Mouse (Mus musculus) limb, embryonic 14.5 days (tissue): ENCODE data around the gene Znrf1. TPM values are rescaled to one million over a fixed set of nuclear protein-coding genes. Genes with fewer than 3 reads are reported as not detected.

ENCODE experiments used
- ATAC-seq: fragments of 200-750 bp; cut with Nextera tagmentation; 2 replicates; pipeline ENCODE4 v1.8.0; 2017; ENCODE audit warnings: low read depth, moderate number of reproducible peaks, moderate TSS enrichment; ENCODE audit not compliant: low FRiP score
- DNase-seq: peaks from one replicate; pipeline ENCODE4 v3.0.0-alpha.2; 2015; ENCODE audit warnings: low spot score
- H3K27ac ChIP-seq: fragments of 300-500 bp; sonication (generic); replicated peaks from 2 replicates; pipeline ENCODE4 v1.5.1; 2014; ENCODE audit warnings: low read depth, mild to moderate bottlenecking, low read length, moderate library complexity, mixed read lengths
- H3K27me3 ChIP-seq: fragments of 300-500 bp; sonication (generic); 2 replicates; pipeline ENCODE4 v1.6.1; 2014; ENCODE audit warnings: low read length, mixed read lengths; ENCODE audit not compliant: control insufficient read depth, insufficient read depth
- H3K36me3 ChIP-seq: fragments of 300-500 bp; sonication (generic); 2 replicates; pipeline ENCODE4 v1.6.1; 2014; ENCODE audit warnings: mild to moderate bottlenecking, low read length, moderate library complexity, mixed read lengths; ENCODE audit not compliant: control insufficient read depth, insufficient read depth
- H3K4me1 ChIP-seq: fragments of 300-500 bp; sonication (generic); 2 replicates; pipeline ENCODE4 v1.6.1; 2014; ENCODE audit warnings: antibody characterized with exemption, low read length, mixed read lengths; ENCODE audit not compliant: control insufficient read depth, insufficient read depth
- H3K4me2 ChIP-seq: fragments of 300-500 bp; sonication (generic); replicated peaks from 2 replicates; pipeline ENCODE4 v1.6.1; 2014; ENCODE audit warnings: low read depth, mild to moderate bottlenecking, low read length, moderate library complexity; ENCODE audit not compliant: severe bottlenecking
- H3K4me3 ChIP-seq: fragments of 300-500 bp; sonication (generic); replicated peaks from 2 replicates; pipeline ENCODE4 v1.5.1; 2014; ENCODE audit warnings: low read length
- H3K9ac ChIP-seq: fragments of 300-500 bp; sonication (generic); 2 replicates; pipeline ENCODE4 v1.6.1; 2014; ENCODE audit warnings: mild to moderate bottlenecking, low read depth, low read length, moderate library complexity; ENCODE audit not compliant: severe bottlenecking
- H3K9me3 ChIP-seq: fragments of 300-500 bp; sonication (generic); 2 replicates; pipeline ENCODE4 v1.6.1; 2016; ENCODE audit warnings: low read length; ENCODE audit not compliant: control insufficient read depth
- POLR2A ChIP-seq: fragments of 200-500 bp; IDR thresholded peaks from 2 replicates; pipeline ENCODE4 v1.8.0; 2012; ENCODE audit warnings: inconsistent platforms, mild to moderate bottlenecking, moderate library complexity, borderline replicate concordance; ENCODE audit not compliant: insufficient read depth, insufficient read length; ENCODE audit errors: extremely low read depth
- WGBS: fragments of 180-500 bp; shearing (Covaris S2); extraction: QIAGEN DNeasy Blood & Tissue Kit; methylation state at CpG from one replicate; pipeline ENCODE4 v1.1.7; 2014; 5-methylcytosine and 5-hydroxymethylcytosine counted together
- polyA plus RNA-seq, 2 experiments: library from polyadenylated mRNA; depleted of rRNA in 1 of 2; stranded (reverse) in 1 of 2; unstranded in 1 of 2; fragments of >200 nt; fragmentation: Nextera tagmentation in 1 of 2; extraction: Ambion mirVana in 1 of 2; gene quantifications; 2 replicates each; pipeline versions ENCODE4 v1.2.1 to v1.2.3; 2012 to 2014

The Znrf1 gene
- polyA plus RNA-seq, 2 experiments: 42.4 to 133 TPM

DNA sequence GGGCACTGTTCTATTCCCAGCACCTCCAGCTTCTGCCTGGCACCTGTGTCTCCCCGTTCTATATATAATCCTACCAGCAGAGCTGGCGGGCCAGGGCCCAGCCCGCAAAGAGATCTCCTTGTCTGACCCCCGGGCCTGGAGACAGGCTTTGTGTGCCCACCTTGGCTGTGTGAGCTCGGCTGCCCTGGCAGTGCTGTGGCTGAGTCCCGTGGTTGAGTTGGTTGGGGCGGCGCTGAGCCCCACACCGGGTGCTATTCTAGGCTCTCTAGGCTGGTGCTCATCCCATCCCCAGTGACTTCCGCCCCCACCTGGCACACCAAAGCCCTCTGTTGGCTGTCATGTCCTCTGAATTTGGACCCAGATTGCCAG lies 88.9 kb downstream of the Znrf1 start:
- no peaks in the 10 kb centered on the region for H3K9me3 ChIP-seq
- H3K27me3 ChIP-seq: no peaks in the 10 kb centered on the region
- H3K4me1 ChIP-seq: no peaks in the 10 kb centered on the region
- H3K27ac ChIP-seq: no peak overlapping the region
- WGBS: 96% methylated on average over 10 of the region's 10 CpGs
- H3K9ac ChIP-seq: no peak overlapping the region
- no peak overlapping the region for H3K4me3 ChIP-seq
- no peak for ATAC-seq
- no peak overlapping the region for H3K4me2 ChIP-seq
- H3K36me3 ChIP-seq: peaks cover 48% of the 10 kb centered on the region
- no peak for TF ChIP-seq POLR2A
- DNase-seq: no peak

DNA sequence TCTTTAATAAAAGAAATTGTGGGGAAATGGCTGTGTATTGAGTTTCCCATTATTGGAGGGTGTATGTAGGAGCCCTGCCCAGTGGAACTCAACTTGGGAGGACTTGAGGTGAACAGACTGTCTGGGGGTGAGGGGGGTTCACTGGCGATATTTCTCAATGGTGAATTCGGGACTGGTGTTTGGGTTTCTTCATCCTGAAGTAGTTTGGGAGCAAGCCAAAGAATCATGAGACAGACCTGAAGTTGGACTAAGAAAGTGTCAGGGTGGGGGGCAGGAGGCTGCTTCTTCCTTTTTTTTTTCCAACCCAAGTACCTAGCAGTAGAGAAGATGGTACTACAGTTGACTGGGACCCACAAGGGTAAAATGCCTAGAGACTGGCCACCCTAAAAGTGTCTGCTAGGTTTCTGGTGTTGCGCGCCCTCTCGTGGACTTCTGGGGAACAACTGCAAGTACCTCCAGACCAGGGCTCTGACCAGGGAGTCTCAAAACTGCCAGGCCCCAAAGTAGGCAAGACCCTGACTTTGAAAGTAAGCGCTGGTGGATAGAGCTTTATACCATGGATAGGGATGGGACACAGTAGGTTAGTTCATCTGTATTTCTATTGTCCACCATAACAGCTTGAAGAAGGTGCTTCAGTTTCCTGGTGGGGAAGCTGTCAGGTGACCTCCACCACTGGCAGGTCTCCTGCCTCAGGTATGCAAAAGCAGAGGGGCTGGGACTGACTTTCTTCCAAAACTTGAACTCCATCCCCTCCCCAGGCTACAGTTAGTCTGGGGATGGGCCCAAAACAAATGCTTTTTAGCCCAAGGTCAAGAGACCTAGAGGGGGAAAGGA lies 90.0 kb downstream of the Znrf1 start:
- Histone ChIP-seq H3K4me1 (peaks cover 2% of the 10 kb centered on the region; the same call in 1 of the 2 replicates), H3K4me3 (no peak overlapping the region), H3K27ac (no peak overlapping the region), H3K27me3 (no peaks in the 10 kb centered on the region), H3K9me3 (no peaks in the 10 kb centered on the region), H3K9ac (no peak overlapping the region), H3K36me3 (peaks cover 48% of the 10 kb centered on the region), H3K4me2 (no peak overlapping the region)
- DNase-seq: peak; percentile 66
- no peak for TF ChIP-seq POLR2A
- WGBS: 32% methylated on average over 6 of the region's 6 CpGs
- ATAC-seq: no peak

DNA sequence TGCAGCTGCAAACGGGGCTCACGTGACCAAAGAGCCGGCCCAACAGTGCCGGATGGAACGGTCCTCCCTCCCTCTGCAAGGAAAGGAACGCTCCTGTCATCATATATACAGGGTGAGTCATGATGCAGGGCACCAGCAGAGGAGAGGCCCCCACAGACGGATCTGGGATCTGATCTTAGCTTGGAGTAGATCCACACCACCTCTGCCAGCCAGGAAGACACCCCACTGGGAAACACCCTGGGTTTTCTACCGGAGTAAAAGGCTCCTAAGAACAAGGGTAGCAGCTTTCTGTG lies 90.6 kb downstream of the Znrf1 start:
- Histone ChIP-seq H3K4me3 (no peak overlapping the region), H3K4me2 (no peak overlapping the region), H3K9me3 (no peaks in the 10 kb centered on the region), H3K9ac (no peak overlapping the region), H3K27ac (no peak overlapping the region), H3K4me1 (peaks cover 2% of the 10 kb centered on the region; the same call in 1 of the 2 replicates), H3K27me3 (no peaks in the 10 kb centered on the region), H3K36me3 (peaks cover 43% of the 10 kb centered on the region)
- DNase-seq (no peak), ATAC-seq (no peak)
- 74% methylated on average over 8 of the region's 8 CpGs for WGBS
- TF ChIP-seq POLR2A: no peak

DNA sequence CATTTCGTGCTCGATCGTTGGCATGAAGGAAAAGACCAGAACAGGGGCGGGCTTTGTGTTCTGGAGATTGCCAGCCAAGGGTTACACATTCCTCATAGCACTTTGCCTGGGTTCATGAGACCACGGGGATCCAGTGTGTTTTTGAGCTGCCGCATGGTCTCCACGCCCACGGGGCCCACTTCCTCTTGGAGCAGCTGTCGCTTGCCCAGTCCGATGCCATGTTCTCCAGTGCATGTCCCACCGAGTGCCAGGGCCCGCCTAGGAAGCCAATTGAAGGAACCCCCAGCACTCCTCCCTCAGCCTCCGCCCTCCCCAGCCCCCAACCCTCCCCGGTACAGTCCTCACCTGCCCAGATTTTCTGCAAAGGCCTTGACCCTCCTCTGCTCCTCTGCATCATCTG lies 91.0 kb downstream of the Znrf1 start:
- no peak overlapping the region for H3K4me2 ChIP-seq
- peaks cover 38% of the 10 kb centered on the region for H3K36me3 ChIP-seq
- no peak for DNase-seq
- no peak for ATAC-seq
- H3K9ac ChIP-seq: no peak overlapping the region
- no peak overlapping the region for H3K27ac ChIP-seq
- no peak for TF ChIP-seq POLR2A
- H3K4me1 ChIP-seq: peaks cover 2% of the 10 kb centered on the region; the same call in 1 of the 2 replicates
- no peaks in the 10 kb centered on the region for H3K27me3 ChIP-seq
- WGBS: 85% methylated on average over 14 of the region's 14 CpGs
- no peaks in the 10 kb centered on the region for H3K9me3 ChIP-seq
- no peak overlapping the region for H3K4me3 ChIP-seq

DNA sequence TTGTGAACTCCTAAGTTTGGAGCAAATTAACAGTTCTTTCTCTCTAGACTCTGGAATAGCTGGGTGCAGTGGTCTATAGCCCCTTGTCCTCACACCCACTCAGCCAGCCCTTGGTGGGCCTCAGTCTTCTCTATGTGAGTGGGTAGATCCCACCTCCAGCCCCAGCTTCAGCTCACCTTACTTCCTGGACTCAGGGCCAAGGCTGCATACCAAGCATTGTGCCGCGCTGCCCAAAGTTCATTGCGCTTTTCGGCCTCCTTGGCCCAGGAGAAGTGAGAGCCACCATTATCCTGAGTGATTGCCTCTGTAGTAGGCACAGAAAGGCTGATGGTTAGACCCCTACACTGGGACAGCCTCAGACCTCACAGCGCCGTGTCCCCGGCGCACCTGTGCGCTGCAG lies 92.0 kb downstream of the Znrf1 start:
- H3K9ac ChIP-seq: no peak overlapping the region
- H3K4me2 ChIP-seq: no peak overlapping the region
- H3K4me1 ChIP-seq: peaks cover 2% of the 10 kb centered on the region; the same call in 1 of the 2 replicates
- DNase-seq (no peak), ATAC-seq (no peak)
- no peak overlapping the region for H3K4me3 ChIP-seq
- 96% methylated on average over 9 of the region's 9 CpGs for WGBS
- H3K9me3 ChIP-seq: no peaks in the 10 kb centered on the region
- no peaks in the 10 kb centered on the region for H3K27me3 ChIP-seq
- no peak overlapping the region for H3K27ac ChIP-seq
- no peak for TF ChIP-seq POLR2A
- H3K36me3 ChIP-seq: peaks cover 31% of the 10 kb centered on the region
